Mouse (Mus musculus) hindbrain, embryonic 13.5 days (tissue): ENCODE measurements around the gene Pth2. TPM values are rescaled to one million over a fixed set of nuclear protein-coding genes. Genes with fewer than 3 reads are reported as not detected.

Source experiments
- ATAC-seq: fragments of 200-750 bp; cut with Nextera tagmentation; 2 replicates; pipeline ENCODE4 v1.8.0; 2017; ENCODE audit warnings: moderate TSS enrichment; ENCODE audit not compliant: low FRiP score
- H3K27ac ChIP-seq: fragments of 300-500 bp; sonication (generic); 2 replicates; pipeline ENCODE4 v1.5.1; 2015; ENCODE audit warnings: inconsistent platforms, mild to moderate bottlenecking, moderate library complexity
- H3K27me3 ChIP-seq: fragments of 300-500 bp; sonication (generic); 2 replicates; pipeline ENCODE4 v1.6.1; 2015; ENCODE audit warnings: mild to moderate bottlenecking, inconsistent platforms
- H3K36me3 ChIP-seq: fragments of 300-500 bp; sonication (generic); 2 replicates; pipeline ENCODE4 v1.6.1; 2015; ENCODE audit warnings: mild to moderate bottlenecking, inconsistent platforms
- H3K4me1 ChIP-seq: fragments of 300-500 bp; sonication (generic); replicated peaks from 2 replicates; pipeline ENCODE4 v1.6.1; 2015; ENCODE audit warnings: inconsistent platforms
- H3K4me2 ChIP-seq: fragments of 300-500 bp; sonication (generic); 2 replicates; pipeline ENCODE4 v1.6.1; 2015; ENCODE audit warnings: inconsistent platforms, mild to moderate bottlenecking, moderate library complexity
- H3K4me3 ChIP-seq: fragments of 300-500 bp; sonication (generic); 2 replicates; pipeline ENCODE4 v1.5.1; 2015; ENCODE audit warnings: mild to moderate bottlenecking, inconsistent platforms
- H3K9ac ChIP-seq: fragments of 300-500 bp; sonication (generic); 2 replicates; pipeline ENCODE4 v1.6.1; 2015; ENCODE audit warnings: mild to moderate bottlenecking, inconsistent platforms
- H3K9me3 ChIP-seq: fragments of 300-500 bp; sonication (generic); 2 replicates; pipeline ENCODE4 v1.6.1; 2016; ENCODE audit warnings: inconsistent platforms
- WGBS: fragments of 180-500 bp; shearing (Covaris S2); methylation state at CpG from one replicate; pipeline ENCODE4 v1.1.7; 2015; 5-methylcytosine and 5-hydroxymethylcytosine counted together
- polyA plus RNA-seq: library from polyadenylated mRNA; unstranded; fragments of >200 nt; fragmentation: Nextera tagmentation; extraction: Ambion mirVana; gene quantifications from 2 replicates; pipeline ENCODE4 v1.2.1, GENCODE M21; 2015

Gene Pth2
- 0.66 TPM in 1 of 2 replicates, not detected in the other for polyA plus RNA-seq

DNA sequence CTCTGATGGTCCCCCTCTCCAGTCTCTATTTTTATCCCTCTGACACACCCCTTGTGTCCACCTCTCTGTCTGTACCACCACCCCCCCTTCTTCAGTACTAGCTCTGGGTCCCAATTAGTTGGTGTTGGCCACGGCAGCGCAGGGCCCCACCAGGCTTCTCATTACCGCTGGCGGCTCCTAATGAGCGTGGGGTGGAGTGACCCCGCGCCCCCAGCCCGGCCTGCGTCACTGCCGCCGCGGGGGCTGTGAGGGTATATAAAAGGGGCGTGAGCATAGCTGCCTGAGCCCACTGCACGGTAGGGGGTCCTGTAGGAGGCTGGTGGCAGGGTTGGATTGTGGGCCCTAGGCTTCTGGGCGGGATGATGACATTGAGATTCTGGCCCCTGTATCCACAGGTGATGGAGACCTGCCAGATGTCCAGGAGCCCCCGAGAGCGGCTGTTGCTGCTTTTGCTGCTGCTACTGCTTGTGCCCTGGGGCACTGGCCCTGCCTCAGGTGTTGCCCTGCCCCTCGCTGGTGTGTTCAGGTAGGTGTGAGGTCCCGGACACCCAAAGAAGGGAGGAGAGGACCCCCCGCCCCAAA is at the start of gene Pth2:
Pth2 (plus strand) TSS at position 100 of the 582 bp plus-strand sequence.
- peaks cover 100% of the 10 kb centered on the region for H3K27me3 ChIP-seq
- ATAC-seq: no peak
- WGBS: 22% methylated on average over 20 of the region's 20 CpGs
- peak within 1 kb of the TSS; percentile 56 for H3K4me2 ChIP-seq
- H3K36me3 ChIP-seq: no peaks in the 10 kb centered on the region
- H3K4me3 ChIP-seq: peak within 1 kb of the TSS; percentile 32
- no peak within 1 kb of the TSS for H3K27ac ChIP-seq
- H3K4me1 ChIP-seq: peaks cover 35% of the 10 kb centered on the region
- H3K9me3 ChIP-seq: no peaks in the 10 kb centered on the region
- peak within 1 kb of the TSS; percentile 46 for H3K9ac ChIP-seq

- peaks cover 31% of the 10 kb centered on the region for H3K4me1 ChIP-seq
- 76% methylated on average over 11 of the region's 11 CpGs for WGBS
- no peak overlapping the region for H3K27ac ChIP-seq
- peaks cover 23% of the 10 kb centered on the region for H3K27me3 ChIP-seq
- no peaks in the 10 kb centered on the region for H3K9me3 ChIP-seq
- H3K4me2 ChIP-seq: no peak overlapping the region
- no peak for ATAC-seq
- no peak overlapping the region for H3K9ac ChIP-seq
- H3K4me3 ChIP-seq: no peak overlapping the region
- peaks cover 7% of the 10 kb centered on the region for H3K36me3 ChIP-seq
Observed at GRCm38 (mm10) chr7:45131850-45132249, 48.9 kb upstream of the Pth2 start.

- no peaks in the 10 kb centered on the region for H3K9me3 ChIP-seq
- 81% methylated on average over 8 of the region's 8 CpGs for WGBS
- peaks cover 35% of the 10 kb centered on the region for H3K27me3 ChIP-seq
- no peaks in the 10 kb centered on the region for H3K36me3 ChIP-seq
- H3K4me2 ChIP-seq: no peak overlapping the region
- H3K4me3 ChIP-seq: no peak overlapping the region
- H3K27ac ChIP-seq: no peak overlapping the region
- ATAC-seq: no peak
- no peak overlapping the region for H3K9ac ChIP-seq
- peaks cover 22% of the 10 kb centered on the region for H3K4me1 ChIP-seq
Observed at GRCm38 (mm10) chr7:45133446-45134159, 47.2 kb upstream of the Pth2 start.

- H3K27me3 ChIP-seq: peaks cover 35% of the 10 kb centered on the region
- 10% methylated on average over 12 of the region's 12 CpGs for WGBS
- H3K9me3 ChIP-seq: no peaks in the 10 kb centered on the region
- ATAC-seq: no peak
- no peak overlapping the region for H3K27ac ChIP-seq
- H3K4me2 ChIP-seq: no peak overlapping the region
- no peaks in the 10 kb centered on the region for H3K36me3 ChIP-seq
- H3K4me1 ChIP-seq: peaks cover 18% of the 10 kb centered on the region
- H3K9ac ChIP-seq: no peak overlapping the region
- no peak overlapping the region for H3K4me3 ChIP-seq
Observed at GRCm38 (mm10) chr7:45134544-45135026, 46.2 kb upstream of the Pth2 start.

DNA sequence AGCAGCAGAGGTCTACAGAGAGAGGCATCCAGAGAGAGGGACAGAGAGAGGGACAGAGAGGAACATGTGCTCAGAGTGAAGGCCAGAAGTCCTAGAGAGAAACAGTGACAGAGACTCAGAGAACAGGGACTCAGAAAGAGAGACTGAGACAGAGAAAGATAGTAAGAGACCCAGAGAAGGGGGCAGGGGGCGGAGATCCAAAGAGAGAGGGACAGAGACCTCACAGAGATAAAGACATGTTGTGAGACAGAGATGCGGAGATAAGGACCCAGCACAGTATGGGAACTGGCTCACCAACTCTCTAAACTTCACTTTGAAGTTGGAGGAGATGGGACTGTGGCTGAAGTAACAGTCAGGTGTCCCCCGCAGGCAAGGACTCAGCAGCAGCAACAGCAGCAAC is 45.4 kb upstream of the Pth2 start:
- no peak for ATAC-seq
- no peak overlapping the region for H3K27ac ChIP-seq
- peak overlapping the region; percentile 62; the same call in 1 of the 2 replicates for H3K9ac ChIP-seq
- H3K9me3 ChIP-seq: no peaks in the 10 kb centered on the region
- peaks cover 35% of the 10 kb centered on the region for H3K27me3 ChIP-seq
- peak overlapping the region; percentile 39; the same call in 1 of the 2 replicates for H3K4me3 ChIP-seq
- WGBS: 76% methylated on average over 3 of the region's 3 CpGs
- H3K4me2 ChIP-seq: peak overlapping the region; percentile 58; the same call in 1 of the 2 replicates
- no peaks in the 10 kb centered on the region for H3K36me3 ChIP-seq
- peaks cover 12% of the 10 kb centered on the region for H3K4me1 ChIP-seq

DNA sequence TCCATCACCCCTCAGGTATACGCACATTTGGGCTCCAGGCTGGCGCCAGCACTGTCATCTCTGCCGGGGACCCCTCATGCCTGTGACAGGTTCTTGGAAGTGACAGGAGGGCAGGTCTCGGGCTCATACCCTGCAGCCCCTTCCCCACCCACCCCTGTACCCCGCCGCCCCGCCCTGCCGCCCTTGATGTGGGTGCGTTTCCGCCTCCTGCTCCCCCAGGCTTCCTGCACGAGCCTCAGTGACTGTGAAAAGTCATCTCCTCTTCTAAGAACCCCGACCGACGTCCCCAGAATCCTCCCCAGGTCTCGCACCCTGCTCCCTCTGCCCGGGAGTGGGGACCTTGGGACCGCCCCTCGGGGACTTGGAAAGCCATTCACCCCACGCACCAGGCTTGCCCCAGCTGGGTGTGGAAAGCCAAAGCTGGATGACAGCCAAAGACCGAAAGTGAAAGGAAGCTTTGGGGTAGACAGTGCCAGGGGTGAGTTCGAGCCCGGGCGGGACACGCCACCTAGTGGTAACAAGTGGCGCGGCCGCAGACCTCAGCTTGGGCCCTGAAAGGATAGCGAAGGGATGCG is 44.7 kb upstream of the Pth2 start, which contains the start of the genes Gm45713 and Flt3l:
Gm45713 (minus strand) TSS at position 239 of the 575 bp plus-strand sequence.
Flt3l (minus strand) TSS at position 440 of the 575 bp plus-strand sequence.
- H3K9ac ChIP-seq: peak within 1 kb of the TSS; percentile 62
- peaks cover 12% of the 10 kb centered on the region for H3K4me1 ChIP-seq
- H3K4me3 ChIP-seq: peak within 1 kb of the TSS; percentile 39
- H3K4me2 ChIP-seq: peak within 1 kb of the TSS; percentile 58
- H3K27ac ChIP-seq: no peak within 1 kb of the TSS
- H3K9me3 ChIP-seq: no peaks in the 10 kb centered on the region
- H3K27me3 ChIP-seq: peaks cover 35% of the 10 kb centered on the region
- ATAC-seq: peak; percentile 78
- no peaks in the 10 kb centered on the region for H3K36me3 ChIP-seq
- WGBS: 3% methylated on average over 28 of the region's 29 CpGs

- peaks cover 35% of the 10 kb centered on the region for H3K27me3 ChIP-seq
- no peak overlapping the region for H3K4me3 ChIP-seq
- 89% methylated on average over 12 of the region's 12 CpGs for WGBS
- no peak overlapping the region for H3K9ac ChIP-seq
- H3K4me1 ChIP-seq: peaks cover 12% of the 10 kb centered on the region
- ATAC-seq: no peak
- H3K9me3 ChIP-seq: no peaks in the 10 kb centered on the region
- H3K27ac ChIP-seq: no peak overlapping the region
- H3K4me2 ChIP-seq: no peak overlapping the region
- 0 out of 2 replicates have a peak, but pooled peaks cover under 1% of the 10 kb centered on the region for H3K36me3 ChIP-seq
Observed at GRCm38 (mm10) chr7:45137171-45138006, 43.4 kb upstream of the Pth2 start.

GRCm38 (mm10) chr7:45138403-45138802 is 42.4 kb upstream of the Pth2 start:
- no peak overlapping the region for H3K4me2 ChIP-seq
- no peak overlapping the region for H3K9ac ChIP-seq
- peaks cover 35% of the 10 kb centered on the region for H3K27me3 ChIP-seq
- H3K4me3 ChIP-seq: no peak overlapping the region
- ATAC-seq: no peak
- H3K4me1 ChIP-seq: peaks cover 12% of the 10 kb centered on the region
- H3K27ac ChIP-seq: no peak overlapping the region
- no peaks in the 10 kb centered on the region for H3K9me3 ChIP-seq
- peaks cover 10% of the 10 kb centered on the region for H3K36me3 ChIP-seq
- WGBS: 84% methylated on average over 1 of the region's 1 CpGs

DNA sequence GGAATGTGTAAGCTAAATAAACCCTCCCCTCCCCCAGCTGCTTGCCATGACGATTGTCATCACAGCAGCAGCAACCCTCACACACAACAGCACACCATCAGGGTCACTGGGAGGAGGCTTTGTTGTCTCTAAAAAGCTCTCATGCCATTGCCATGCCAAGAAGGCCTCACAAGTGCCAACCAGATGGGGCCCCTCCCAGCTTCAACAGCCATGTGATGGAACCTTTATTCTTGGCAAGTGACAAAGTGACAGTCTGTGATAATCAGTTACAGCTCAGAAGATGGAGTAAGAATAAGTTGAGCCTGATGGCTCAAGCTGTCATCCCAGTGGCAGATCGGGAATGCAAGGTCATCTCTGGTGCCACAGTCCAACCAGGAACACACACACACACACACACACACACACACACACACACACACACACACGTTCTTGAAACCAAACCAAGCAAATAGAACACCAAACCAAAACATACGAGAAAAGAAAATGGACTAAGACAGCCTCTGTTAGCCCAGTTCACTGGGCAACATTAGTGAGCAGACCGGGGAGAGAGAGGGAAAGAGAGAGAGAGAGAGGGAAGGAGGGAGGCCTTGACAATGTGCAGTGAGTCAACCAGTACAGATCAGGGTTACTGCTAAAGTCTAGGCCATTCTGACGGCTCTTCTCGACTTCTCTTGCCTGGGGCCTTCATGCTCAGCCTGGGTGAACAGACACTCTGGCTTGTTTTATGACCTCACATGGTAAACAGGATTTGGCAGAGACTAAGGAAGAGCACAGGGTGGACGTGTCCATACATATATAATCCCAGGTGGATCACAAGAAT is 40.7 kb upstream of the Pth2 start:
- H3K9me3 ChIP-seq: no peaks in the 10 kb centered on the region
- peaks cover 27% of the 10 kb centered on the region for H3K36me3 ChIP-seq
- H3K4me1 ChIP-seq: peaks cover 12% of the 10 kb centered on the region
- H3K27ac ChIP-seq: no peak overlapping the region
- peaks cover 25% of the 10 kb centered on the region for H3K27me3 ChIP-seq
- H3K9ac ChIP-seq: no peak overlapping the region
- ATAC-seq: no peak
- 83% methylated on average over 8 of the region's 8 CpGs for WGBS
- H3K4me3 ChIP-seq: no peak overlapping the region
- H3K4me2 ChIP-seq: no peak overlapping the region

DNA sequence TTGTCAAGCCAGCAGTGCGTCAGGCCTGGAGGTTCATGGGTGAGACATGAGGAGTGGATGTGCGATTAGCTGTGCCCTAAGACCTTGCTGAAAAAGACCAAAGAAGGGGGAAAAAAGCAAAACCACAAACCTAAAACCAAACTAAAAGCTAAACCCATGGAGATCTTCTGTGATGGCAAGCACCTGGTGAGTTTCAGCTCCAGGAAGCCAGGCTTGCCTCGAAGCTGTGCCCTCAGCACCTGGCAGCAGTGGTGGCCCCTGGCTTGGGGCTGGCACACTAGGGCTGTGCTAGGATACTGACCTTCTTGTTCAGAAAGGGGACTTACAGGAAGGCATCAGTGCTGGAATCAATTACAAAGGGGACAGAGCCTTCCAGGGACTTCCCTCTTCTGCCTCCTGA is 39.5 kb upstream of the Pth2 start:
- Histone ChIP-seq H3K27me3 (peaks cover 17% of the 10 kb centered on the region), H3K4me2 (no peak overlapping the region), H3K4me1 (peaks cover 4% of the 10 kb centered on the region), H3K9ac (no peak overlapping the region; the same call in 1 of the 2 replicates), H3K4me3 (no peak overlapping the region), H3K9me3 (no peaks in the 10 kb centered on the region), H3K27ac (no peak overlapping the region), H3K36me3 (peaks cover 37% of the 10 kb centered on the region)
- ATAC-seq: no peak
- 94% methylated on average over 3 of the region's 3 CpGs for WGBS

DNA sequence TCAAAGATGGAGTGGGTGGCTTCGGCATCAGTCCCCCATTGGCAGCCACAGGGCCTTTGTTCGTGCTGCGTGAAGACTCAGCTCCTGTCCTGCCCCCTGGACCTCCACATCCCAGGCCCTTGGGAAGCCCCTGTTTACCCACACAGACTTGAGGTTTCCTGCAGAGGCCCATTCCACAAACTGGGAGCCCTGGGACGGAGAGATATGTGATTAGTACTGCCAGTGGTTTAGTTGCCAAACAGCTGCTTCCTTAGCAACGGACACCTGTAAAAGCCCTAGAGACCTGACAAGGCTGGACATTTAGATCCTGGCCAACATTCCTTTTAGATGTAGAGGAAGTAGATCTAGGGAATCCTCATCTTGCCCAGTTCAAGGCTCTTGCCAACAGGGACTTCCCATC is 38.9 kb upstream of the Pth2 start:
- WGBS: 95% methylated on average over 5 of the region's 5 CpGs
- Histone ChIP-seq H3K4me3 (no peak overlapping the region), H3K4me1 (no peaks in the 10 kb centered on the region), H3K9me3 (no peaks in the 10 kb centered on the region), H3K27me3 (peaks cover 12% of the 10 kb centered on the region), H3K36me3 (peaks cover 37% of the 10 kb centered on the region), H3K9ac (no peak overlapping the region; the same call in 1 of the 2 replicates), H3K4me2 (no peak overlapping the region), H3K27ac (no peak overlapping the region)
- no peak for ATAC-seq
